Mouse (Mus musculus) liver, adult (tissue): Measurements from ENCODE around the gene Mrpl37.

ENCODE experiments used
- GATA4 ChIP-seq: IDR thresholded peaks from 2 replicates; pipeline ENCODE4 v1.6.1; 2014; ENCODE audit warnings: mild to moderate bottlenecking, low read length; ENCODE audit not compliant: insufficient replicate concordance

Gene Mrpl37

DNA sequence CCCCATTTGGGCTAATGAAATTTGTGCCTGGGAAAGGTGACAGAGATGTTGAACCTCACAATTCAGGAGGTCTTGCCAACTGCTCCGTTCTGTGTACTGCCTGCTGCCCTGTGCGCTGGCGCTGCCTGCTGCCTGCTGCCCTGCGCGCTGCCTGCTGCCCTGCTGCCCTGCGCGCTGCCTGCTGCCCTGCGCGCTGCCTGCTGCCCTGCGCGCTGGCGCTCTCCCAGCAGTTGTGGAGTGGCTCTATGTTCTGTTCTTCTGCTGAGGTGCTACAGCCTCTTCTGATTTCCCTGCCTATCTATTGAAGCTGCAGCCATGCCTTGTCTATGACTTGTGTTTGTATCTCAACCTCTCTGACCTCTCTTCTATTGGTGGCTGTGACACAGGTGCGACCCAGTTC, 21.5 kb downstream of the Mrpl37 start:
- no peak for TF ChIP-seq GATA4

DNA sequence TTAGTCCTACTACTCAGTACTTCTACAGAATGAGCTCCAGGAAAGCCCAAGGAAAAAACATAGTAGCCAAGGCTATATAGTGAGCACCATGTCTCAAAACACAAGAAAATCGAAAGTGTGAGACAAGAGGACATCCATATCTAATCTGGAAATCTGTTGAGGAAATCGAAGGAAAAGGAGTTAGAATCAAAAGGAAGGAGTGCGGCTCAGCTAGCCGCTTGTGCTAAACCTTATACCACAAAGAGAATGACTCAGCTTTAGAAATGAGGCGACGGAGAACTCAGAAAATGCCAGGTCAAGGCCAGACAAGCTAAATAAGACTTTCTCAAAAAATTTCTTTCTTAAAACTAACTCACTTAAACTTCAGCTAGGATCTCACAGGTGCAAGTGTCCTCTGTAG, 24.4 kb downstream of the Mrpl37 start:
- TF ChIP-seq GATA4: no peak

DNA sequence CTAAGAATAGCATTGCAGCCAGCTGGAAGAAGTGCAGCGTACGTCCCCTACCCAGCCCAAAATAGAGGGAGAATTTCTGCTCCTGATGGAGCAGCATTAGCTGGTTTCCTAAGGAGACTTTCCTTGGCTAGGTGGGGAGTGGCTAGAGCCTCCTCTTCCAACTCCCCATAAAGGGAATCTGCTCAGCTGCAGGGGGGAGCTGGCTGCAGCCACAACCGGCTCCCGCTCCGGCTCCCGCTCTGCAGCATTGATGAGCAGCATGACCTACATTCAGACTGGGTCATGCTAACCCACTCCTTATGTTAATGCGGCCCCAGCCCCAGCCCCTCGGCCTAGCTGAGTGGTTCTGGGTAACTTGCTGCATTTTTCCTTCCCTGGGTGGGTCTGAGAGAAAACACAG, 27.4 kb downstream of the Mrpl37 start:
- TF ChIP-seq GATA4: no peak

DNA sequence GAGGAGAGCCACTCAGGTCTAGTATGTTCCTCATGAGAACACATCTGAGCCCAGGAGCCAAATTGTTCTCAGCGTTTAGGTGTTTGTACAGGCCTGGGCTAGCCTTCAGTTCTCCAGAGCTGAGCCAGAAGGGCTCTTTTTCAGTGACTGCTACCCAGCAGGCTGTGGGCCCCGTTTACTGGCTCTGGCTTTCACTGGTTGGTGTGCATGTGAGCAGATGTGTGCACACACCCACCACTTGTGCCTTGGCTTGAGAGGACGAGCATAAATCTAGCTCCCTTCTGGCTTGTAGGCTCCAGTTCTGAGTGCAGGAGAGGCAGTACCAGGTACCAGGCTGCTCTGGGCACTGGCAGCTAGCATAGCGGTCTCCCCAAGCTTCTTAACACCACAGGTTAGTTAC, 28.4 kb downstream of the Mrpl37 start:
- TF ChIP-seq GATA4: no peak

DNA sequence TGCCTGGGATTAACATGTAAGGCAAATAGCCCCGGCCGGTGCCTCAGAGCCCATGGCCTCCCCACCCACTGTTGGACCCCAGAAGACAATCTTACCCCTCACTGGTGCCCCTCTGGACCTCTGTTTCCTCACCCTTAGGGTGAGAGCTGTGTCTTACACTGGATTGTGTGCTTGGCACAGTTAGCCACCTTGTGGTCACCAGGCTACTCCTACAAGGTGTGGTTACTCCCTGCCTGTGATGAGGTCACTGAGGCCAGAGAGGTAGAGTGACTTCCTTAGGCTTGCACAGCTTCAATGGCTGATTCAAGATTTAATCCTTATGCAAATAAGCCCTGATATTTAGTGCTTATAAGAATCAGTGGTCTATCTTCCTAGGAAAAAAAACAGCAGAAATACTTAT, 29.7 kb downstream of the Mrpl37 start:
- no peak for TF ChIP-seq GATA4

DNA sequence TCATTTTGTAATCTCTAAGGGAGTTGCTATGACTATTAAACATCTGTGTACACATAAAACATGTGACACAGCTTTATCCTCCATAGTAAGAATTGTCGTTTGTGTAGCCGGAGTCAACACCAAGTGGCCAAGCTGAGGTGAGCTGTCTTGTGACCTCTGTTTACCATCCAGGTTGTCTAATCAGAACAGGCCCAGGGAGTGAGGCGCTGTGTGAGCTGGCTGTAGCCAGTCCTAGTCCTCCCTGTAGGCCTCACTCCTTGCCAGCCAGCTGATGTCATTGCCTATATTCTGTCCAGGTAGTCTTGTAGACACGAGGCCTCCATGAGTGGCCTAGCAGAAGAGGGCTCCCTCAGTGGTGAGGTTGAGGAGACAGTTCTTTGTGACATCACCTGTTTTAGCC, 31.0 kb downstream of the Mrpl37 start:
- no peak for TF ChIP-seq GATA4

DNA sequence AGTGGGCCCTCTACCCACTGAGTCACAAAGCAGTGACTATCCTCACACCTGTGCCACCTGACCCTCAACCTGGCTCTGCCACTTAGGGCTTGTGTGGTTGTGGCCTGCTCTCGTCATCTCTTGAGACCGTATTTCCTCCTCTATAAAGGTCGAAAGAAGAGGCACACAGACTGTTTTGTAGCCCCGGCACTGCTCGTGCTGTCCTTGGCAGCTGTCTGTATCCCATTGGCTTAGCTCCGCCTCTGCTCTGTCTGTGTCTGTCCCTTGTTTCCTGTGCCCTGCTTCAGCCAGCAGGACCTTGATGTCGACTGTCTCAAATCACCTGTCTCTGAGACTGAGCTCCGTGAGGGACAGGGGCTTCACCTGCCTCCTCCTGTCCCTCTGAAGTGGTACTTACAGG, 40.2 kb downstream of the Mrpl37 start:
- TF ChIP-seq GATA4: no peak

DNA sequence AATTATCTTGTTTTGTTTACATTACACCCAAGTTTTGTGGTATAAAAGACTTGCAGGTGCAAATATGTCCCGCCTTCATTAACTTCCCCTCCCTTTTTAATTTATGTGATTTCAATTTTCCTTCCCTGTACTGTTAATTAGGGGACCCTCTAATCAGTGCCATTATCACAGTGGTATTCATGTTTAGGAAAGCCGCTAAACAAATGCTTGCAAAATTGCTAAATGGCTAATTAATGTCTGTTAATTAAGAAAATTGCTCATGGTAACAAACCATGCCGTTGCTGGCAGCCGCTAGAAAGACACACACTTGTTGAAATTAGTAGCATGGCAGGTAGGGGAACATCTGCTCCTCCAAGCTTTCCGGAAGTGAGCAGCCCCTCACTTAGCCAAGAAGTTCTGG, 41.3 kb downstream of the Mrpl37 start:
- no peak for TF ChIP-seq GATA4

DNA sequence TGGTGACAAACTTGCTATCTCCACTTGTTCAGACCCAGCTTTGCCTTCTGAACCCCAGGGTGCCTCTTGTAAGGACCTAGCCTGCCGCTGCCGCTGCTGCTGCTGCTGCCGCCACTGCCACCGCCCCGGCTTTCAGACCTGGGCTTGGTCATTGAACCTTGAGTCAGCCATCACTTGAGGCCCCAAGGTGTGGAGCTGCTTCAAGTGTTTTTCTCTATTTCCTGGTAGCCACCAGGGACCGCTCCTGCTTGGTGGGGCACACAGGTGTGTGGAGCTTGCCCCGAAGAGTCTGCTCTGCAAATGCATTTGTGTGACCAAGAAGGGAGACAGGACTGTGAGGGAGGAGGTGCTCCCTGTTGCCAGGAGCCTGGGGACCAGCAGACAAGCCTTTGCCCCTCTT, 41.8 kb downstream of the Mrpl37 start:
- TF ChIP-seq GATA4: no peak

DNA sequence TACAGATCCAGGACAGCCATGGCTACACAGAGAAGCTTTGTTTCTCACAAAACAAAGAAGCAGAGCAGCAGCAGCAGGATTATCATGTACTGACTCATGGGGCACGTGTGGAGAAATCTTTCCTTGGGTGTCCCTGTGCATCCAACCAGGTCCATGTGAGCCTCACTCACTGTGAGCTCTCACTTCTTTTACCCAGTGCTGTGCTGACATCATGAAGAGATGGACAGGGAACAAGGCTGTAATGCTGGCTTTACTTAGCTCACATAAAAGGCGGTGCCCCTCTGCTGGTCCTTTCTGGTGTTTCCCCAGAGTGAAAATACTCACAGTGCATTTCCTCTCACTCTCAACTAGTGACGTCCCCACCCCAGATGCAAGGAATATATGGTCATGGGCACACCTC, 45.2 kb downstream of the Mrpl37 start:
- no peak for TF ChIP-seq GATA4

DNA sequence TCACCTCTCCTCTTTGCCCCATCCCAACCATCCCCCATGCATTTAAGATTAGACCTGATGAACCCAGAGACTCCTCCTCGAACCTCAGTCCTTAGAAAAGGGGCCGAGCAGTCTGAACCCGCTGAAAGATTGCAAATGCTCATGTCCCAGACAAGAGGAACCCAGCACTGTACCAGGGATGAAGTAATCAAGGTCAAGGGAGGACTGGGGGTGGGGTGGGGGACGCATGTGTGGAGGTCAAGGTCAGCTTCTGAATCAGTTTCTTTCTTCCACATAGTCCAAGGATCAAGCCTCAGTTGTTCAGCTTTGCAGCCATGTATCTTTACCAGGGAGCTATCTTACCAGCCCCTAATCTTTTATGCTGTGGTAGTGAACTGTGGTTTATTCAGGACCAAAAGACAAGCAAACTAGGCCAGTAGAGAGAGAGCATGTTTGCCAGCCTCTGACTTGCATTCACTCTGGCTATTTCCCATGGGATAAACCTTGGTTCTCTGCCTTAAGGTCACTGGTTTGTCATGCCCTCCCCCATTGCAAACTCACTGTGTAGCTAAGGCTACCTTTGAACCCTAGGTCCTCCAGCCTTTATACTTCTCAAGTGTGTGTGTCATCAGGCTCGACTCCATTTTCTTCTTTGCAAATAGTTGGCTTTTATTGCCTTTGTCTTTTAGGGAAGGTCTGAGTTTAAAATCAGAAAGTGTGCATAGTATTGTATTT, 46.2 kb downstream of the Mrpl37 start:
- no peak for TF ChIP-seq GATA4

DNA sequence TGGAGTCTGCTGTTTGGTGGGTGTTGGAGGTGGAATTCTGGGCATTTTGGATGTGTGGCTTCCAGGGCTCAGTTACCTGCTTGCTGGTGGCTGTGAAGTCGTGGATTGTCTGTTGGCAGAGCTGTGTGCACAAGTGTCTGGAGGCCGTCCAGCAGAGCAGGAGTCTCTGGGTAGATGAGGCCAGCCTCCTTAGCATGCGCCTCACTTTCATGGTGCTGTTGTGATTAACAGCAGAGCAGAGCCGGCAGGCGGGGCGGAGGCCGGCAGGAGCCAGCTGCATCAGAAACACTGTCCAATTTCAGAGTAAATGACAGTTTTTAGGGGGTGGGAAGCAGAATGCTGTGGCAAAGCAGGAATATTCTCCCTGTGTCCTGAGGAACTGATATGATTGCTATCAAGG, 47.6 kb downstream of the Mrpl37 start:
- no peak for TF ChIP-seq GATA4

DNA sequence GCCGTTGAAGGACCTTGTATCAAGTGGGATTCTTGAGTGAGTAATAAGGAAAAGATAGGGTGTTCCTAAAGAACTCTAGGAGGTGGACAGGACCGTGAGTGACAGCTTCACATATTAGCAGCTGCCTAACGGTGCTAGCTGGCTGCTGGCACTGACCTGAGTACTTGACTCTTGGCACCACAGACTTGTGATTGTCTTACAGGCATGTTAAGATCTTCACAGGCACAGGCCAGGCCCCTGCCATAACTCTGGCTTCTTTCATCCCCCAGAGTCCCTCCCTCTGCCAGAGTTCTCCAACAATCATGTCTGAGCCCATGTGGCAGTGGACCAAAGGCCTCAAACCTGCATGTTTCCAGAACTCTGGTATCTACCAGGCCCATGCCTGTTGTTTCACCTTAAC, 48.1 kb downstream of the Mrpl37 start:
- no peak for TF ChIP-seq GATA4

DNA sequence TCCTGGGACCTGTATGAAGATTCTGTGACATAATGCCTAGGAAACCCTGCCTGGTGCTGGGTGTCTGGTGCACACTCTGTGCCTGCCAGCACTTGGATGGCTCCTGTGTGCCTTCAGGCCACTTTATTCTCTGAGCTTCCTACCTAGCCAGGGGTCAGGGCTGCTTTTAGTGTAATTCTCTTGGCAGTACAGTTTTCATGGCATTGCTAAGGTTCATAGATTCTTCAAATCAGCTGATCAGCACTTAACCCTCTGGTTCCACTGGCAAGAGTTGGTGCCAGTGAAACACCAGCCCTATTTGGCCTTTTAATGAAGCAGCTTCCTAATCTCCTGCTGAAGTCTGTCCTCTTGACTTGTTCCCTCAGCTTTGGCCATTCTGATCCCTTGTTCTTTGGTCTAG, 49.4 kb downstream of the Mrpl37 start:
- no peak for TF ChIP-seq GATA4

DNA sequence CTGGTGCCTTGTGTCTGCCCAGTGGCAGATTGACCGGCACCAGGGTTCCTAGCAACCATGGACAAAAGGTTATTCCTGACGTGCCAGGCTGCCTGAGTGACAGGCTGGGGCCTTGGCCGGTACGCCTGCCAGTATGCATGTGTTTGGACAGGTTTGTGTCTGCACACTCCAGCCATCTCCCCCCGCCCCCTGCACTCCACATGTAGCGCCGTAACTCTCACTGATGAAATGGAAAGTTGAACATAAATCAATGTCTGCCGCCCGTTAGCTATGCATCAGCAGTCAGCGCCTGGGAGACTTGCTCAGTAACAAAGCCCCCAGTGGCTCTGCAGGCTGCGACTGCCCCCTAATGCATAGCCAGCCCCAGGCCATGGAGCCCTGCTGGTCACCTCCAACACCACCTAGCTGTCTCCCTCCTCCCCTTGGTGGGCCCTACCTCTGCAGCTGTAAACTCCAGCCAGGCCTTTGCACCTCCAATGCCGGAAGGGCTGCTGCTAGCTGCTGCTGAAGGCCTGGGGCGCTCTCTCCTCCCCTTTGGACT, 50.6 kb downstream of the Mrpl37 start:
- no peak for TF ChIP-seq GATA4

DNA sequence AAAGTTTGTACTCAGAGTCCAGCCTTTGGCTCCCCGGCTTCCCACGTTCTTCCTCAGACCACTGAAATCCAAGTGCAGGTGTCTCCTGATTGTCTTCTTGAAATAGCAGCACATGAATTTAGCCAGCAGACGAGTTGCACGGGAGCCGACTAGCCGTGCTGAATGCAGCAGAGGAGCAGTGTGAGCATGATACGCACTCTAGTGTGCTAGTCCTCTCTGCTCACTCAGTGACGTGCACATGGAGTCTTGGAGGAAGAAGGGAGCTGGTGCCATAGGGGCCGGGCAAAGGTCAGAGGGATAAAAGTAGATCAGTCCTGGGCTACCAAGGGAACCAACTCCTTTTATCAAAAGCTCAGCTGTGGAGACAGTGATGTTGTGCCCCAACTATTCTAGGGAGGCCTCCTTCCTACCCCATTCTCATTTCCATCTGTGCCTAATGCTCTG, 52.8 kb downstream of the Mrpl37 start:
- TF ChIP-seq GATA4: no peak

DNA sequence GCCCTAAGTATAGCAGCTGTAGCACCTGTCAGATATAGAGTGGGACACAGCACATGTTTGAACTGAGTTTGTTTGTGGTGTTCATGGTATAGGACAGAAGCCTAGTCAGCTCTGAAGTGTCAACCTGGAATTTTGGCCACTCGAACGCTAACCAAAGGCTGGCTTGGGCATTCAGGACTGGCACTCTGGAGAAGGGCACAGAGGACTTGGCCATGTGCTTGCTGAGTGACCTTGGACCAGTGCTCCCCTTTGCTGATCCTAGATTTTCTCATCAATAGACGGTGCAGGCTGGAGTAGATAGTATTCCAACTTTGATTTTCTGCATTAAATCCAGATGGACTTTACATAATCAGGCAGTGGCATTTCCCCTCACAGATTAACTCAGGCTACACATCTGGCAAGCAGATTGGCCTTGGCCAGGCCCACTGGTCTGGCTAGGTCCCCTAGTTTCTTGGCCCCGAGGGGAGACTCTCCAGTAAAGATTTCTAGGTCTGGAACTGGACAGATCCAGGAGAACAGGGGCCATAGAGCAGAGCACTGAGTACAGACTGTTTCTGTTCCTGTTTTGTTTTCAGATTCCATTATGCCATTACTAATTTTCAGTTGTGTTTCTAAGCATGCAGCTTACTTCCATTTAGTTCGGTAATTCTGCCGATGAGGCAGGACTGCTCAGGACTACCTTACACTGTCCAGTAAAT, 53.4 kb downstream of the Mrpl37 start:
- TF ChIP-seq GATA4: no peak

DNA sequence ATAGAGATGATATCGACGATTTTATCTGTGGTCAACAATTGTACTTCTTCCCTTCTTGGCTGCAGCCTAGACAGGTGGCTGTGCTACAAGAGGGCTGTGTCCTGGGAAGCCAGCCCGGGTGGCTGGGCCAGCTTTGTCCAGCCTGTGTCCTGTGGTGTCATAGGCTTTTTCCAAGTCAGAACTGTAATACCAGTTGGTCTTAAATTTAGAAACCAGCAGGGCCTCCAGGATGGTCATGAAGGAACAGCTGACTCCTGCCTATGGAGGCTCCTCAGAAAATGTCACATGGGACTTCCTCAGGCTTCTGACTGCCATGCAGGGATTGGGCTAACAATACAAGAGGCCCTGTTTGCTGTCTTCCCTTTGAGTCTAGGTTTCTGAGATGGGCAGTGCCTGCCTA, 54.1 kb downstream of the Mrpl37 start:
- no peak for TF ChIP-seq GATA4
